Comparison of ENCODE assay signal across 8 mouse cellular contexts in the genomic region with DNA sequence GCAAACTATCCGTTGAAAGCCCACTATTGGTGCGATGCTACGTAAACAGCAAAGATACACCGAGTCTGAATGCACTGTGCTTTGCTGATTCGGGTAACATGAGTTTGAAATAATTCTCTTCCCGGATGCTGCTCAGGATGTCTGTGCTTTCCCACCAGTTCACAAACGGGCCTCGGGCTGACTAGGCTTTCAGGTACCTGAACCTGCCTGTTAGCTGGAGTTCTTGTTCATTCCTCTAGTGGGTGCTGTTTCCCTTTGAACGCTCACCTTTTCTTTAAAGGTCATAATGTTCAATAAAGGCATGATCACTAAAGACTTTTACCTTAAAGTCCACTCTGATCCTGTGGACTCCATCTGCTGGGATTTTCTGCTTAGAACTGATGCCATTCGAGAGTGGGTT.
DNase-seq lines count a peak whose midpoint lies in the region; ATAC-seq lines count a peak whose summit lies in the region.

No protein-coding gene starts in this region.

- no peak for ATAC-seq in frontal cortex, adult (ENCODE audit: low TSS enrichment)

- peak; percentile 16 for DNase-seq in embryo, embryonic 11 days
- no peak for DNase-seq in embryo, embryonic 9.5 days (ENCODE audit: extremely low spot score)
- DNase-seq in 3T3-L1 (ENCODE audit: low read depth, low spot score) (peak; percentile 32), R1 (ENCODE audit: low read depth, low spot score) (peak; percentile 69)
- peak; percentile 38 to 45 for DNase-seq in kidney, adult 8-10 months
- DNase-seq in thymus, postnatal 14 days: peak; percentile 44
- no peak for DNase-seq in neural tube, embryonic 10.5 days (ENCODE audit: extremely low spot score, low spot score)

Comparison
In these comparisons a context has a peak if more than half of its experiments do, and no peak if none do; other contexts are left out.
1. DNase-seq: peak in embryo, embryonic 11 days (single experiment), 3T3-L1 (single experiment), R1 (single experiment), kidney, adult 8-10 months (2 of 2) and thymus, postnatal 14 days (single experiment); none in embryo, embryonic 9.5 days (single experiment) and neural tube, embryonic 10.5 days (single experiment).